Mouse (Mus musculus) 416B (cell line): ENCODE results near the gene Jph2.

Source experiments
- DNase-seq: peaks from one replicate; pipeline ENCODE4 v3.0.0; 2011; ENCODE audit warnings: low read depth

Jph2 gene

GRCm38 (mm10) chr2:163397905-163398304 is at the start of gene Jph2:
Gene Jph2, minus strand, starts transcription at chr2:163397993.
- DNase-seq, result no peak

- DNase-seq, result no peak
Measured at GRCm38 (mm10) chr2:163447375-163447774, 49.6 kb upstream of the Jph2 start.

DNA sequence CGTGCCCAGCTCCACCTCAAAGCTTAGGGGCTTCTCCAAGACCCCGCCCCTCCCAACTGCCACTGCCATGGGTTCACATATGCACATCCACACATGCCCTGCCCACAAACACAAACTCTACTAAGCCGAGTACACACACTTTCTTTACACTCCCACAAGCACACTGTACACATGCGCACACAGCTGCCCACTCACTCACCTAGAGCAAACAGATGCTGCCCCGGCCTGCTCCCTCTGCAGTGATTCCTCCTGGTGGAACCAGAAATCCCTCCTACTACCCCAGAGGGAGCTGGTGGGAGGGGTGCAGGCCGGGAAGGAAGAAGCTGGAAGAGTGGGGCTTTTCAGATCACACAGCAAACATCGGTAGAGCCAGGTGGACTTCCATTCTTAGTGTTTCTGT is 46.2 kb upstream of the Jph2 start:
- DNase-seq, result no peak

DNA sequence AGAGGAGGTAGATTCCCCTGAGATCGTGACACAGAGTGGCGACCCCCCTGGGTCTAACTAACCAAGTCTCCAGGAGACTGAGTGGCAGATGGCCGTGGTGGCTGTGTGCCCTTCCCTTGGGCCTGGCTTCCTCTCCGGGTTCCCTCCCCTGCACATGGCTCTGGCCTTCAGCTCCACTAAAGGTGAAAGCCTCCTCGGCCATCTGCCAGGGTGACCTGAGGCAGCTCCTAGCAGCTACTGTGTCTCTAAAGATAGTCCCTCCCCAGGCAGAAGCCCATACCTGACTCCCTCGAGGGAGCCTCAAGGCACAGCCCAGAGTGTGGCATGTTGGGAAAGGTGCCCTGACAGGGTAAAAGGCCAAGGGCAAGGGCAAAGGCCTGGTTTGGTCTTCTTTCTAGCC is 45.8 kb upstream of the Jph2 start:
- DNase-seq, result no peak

DNA sequence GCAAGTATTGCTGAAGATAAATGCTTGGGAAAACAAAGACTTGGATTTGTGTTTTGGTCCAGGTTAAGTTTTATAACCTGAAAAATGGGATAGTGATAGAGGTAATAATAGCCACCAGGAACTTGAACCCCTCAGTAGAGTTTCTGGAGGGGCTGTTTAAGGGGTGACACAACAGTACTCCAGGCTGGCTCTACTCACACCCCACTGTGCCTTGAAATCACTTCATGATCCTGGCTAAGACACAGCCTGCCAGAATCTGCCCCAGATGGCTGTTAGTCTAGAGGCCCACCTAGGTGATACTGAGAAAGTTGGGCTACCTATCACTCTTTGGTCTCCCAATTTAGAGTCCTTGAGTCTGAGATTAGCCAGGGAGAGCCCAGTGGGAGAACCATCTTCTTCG is 41.7 kb upstream of the Jph2 start:
- DNase-seq, result no peak

- DNase-seq, result peak; percentile 30
Measured at GRCm38 (mm10) chr2:163438619-163439451, 41.0 kb upstream of the Jph2 start.

DNA sequence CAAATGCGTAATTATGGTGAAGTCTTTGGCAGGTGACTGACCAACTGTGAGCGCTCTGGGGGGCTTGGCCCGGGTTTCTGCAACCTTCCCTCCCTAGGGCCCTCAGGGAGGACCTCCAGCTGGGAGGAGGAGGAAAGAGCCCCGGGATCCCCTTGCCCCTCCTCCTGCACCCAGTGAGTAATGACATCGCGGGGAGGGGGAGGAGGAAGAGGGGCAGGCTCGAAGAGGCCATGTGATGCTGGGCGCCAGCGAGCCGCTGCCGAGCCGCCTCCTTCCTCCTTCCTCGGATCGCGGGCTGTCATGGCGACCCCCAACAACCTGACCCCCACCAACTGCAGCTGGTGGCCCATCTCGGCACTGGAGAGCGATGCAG is 40.4 kb upstream of the Jph2 start, which contains the start of gene Gdap1l1:
TSS of gene Gdap1l1 (plus strand) at position 231 of the 373 bp plus-strand sequence.
- DNase-seq, result no peak

- no peak for DNase-seq
Measured at GRCm38 (mm10) chr2:163437800-163438199, 40.0 kb upstream of the Jph2 start.

DNA sequence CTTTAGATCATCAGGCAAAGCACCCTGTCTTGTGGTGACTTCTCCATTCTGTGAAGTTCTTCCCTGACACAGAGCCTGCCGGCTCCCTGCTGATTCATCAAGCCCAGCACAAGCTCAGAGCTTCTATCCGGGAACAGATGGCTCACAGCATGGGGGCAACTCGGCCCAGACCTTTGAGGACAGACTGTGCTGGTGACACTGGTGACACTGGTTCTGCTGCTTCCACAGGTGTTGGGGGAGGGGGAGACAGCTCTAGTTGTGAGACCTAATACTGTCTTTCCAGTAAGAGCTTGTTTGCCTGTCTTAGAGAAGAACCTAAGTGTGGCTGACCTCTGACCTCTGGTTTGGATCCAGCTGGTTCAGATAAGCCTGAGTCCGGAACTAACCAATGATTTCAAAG is 36.2 kb upstream of the Jph2 start:
- DNase-seq, result peak; percentile 9

- no peak for DNase-seq
Measured at GRCm38 (mm10) chr2:163431289-163431688, 33.5 kb upstream of the Jph2 start.

GRCm38 (mm10) chr2:163428346-163429011 is 30.7 kb upstream of the Jph2 start:
- no peak for DNase-seq

DNA sequence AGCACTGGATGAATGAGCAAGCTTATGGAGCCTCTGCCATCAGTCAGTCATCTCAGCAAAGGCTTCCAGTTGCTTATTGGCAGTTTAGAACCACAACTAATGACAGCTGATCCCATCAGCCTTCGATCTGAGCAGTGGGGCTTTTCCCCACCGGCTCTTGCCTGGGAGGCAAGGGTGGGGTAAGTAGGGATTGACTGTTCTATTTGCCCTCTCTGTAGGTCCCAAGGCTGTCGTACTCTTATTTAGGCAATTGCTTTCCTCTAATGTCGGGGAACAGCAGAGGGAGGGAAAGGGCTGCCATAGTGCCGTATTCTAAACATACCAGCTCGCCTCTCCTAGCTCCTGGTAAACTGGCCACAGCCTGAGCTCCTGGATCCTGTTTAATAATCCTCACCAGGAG is 26.8 kb upstream of the Jph2 start, which contains the start of gene Oser1:
TSS of gene Oser1 (minus strand) at position 101 of the 400 bp plus-strand sequence.
- no peak for DNase-seq

DNA sequence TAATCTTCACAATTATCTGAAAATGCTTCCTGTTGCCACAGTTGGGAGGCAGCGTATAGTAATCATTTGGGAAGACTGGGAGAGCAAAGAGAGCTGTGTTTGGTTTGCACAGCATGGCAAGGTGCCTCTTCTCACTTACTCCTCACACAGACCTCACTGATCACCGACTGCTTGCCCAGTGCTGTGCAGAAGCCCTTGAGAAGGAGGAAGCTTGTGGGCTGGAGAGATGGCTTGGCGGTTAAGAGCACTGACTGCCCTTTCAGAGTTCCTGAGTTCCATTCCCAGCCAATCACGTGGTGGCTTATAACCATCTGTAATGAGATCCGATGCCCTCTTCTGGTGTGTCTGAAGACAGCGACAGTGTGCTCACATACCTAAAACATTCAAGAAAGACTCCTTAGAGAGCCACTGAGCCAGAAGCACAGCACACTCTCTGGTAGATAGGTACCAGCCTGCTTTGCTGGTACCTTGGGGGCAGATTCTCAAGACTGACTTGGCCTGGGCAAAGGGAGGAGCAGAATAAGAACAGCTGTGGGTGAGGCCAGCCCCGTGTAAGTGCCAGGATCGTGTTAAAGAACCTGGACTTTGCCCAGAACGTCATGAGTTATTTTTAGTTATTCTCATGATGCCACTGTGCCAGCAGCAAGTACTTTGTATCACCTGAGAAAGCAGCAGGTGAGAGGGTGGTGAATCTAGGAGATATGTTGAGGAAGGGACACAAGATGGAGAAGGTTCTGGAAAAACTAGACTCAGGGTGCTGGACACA is 25.3 kb upstream of the Jph2 start:
- peak; percentile 69 for DNase-seq

GRCm38 (mm10) chr2:163420366-163420886 is 22.6 kb upstream of the Jph2 start:
- DNase-seq, result peak; percentile 46

DNA sequence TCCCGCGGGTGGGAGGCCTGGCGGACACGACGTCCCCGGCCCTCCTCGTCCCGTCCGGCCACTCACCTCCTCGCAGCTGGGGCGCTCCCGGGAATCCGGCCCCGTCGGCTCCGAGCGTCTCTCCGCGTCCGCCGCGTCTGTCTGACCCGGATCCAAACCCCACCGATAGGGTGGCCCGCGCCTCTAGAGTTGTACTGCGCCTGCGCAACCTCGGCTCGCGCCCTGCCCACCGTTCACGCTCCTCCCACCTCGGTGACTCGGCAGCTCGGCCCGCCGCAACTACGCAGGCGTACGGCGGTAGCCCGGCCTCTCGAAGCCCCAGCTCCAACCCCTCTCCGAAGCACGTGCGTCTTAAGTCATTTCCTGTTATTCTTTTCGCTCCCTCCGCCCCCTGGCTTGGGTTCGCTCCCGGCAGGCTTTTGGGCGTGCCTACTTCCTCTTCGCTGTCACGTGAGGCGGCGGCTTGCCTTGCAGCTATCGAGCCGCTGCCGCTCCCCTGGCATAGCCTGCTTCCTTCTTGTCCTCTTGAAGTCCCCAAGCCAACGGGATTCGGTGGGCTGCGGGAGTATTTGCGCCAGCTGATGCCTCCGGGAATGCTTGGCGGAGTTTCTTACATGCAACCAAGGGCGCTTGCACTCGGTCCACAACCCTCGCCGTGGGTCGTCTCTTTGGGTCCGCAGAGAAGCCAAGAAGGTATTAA is 21.7 kb upstream of the Jph2 start:
- peak; percentile 99 for DNase-seq

- peak; percentile 70 for DNase-seq
Measured at GRCm38 (mm10) chr2:163418841-163419345, 21.1 kb upstream of the Jph2 start.

- DNase-seq, result no peak
Measured at GRCm38 (mm10) chr2:163417830-163418229, 20.0 kb upstream of the Jph2 start.

- DNase-seq, result no peak
Measured at GRCm38 (mm10) chr2:163417026-163417425, 19.2 kb upstream of the Jph2 start.

GRCm38 (mm10) chr2:163412846-163413590 is 15.2 kb upstream of the Jph2 start:
- peak; percentile 63 for DNase-seq

- DNase-seq, result no peak
Measured at GRCm38 (mm10) chr2:163412419-163412818, 14.6 kb upstream of the Jph2 start.

GRCm38 (mm10) chr2:163411840-163412239 is 14.0 kb upstream of the Jph2 start:
- no peak for DNase-seq
